Mouse (Mus musculus): ENCODE measurements at regions not wholly inside any gene's neighbourhood (a gene's known extent, or its start where the extent isn't known, plus 50 kb on each side); places are given as distances from the start of the nearest gene placed in this dataset.
A peak's percentile ranks its signal among the peaks of the same experiment; 100 is the strongest.

DNA sequence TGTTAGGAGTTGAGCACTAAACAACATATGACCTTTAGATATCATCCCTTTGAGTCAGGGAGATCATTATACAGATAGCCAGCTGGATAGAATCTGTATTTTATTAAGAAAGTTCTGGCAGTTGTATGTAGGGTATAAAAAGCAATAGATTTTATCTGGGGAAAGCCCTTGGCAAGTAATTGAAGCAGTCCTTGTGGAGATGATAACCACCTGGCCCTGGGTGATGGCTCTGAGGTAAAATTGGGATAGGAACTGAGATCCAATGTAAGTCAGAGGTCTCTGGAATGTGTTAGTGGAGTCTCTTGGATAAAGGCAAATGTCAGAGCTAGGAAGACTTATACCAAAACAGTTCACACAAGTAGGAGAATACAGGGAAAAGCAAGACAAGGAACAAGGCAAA is 1547.0 kb upstream of the Slc10a2 start:
- Histone ChIP-seq H3K4me3 (replicated peaks) (no peak overlapping the region), H3K36me3 (no peaks in the 10 kb centered on the region), H3K4me2 (no peak overlapping the region), H3K27ac (no peak overlapping the region), H3K9me3 (replicated peaks) (no peaks in the 10 kb centered on the region), H3K4me1 (replicated peaks) (no peaks in the 10 kb centered on the region), H3K27me3 (no peaks in the 10 kb centered on the region), H3K9ac (no peak overlapping the region)
- ATAC-seq (ENCODE audit: low read depth) (no peak), DNase-seq (no peak)

GRCm38 (mm10) chr8:6648083-6648482 is 1542.9 kb upstream of the Slc10a2 start:
- H3K4me3 ChIP-seq (replicated peaks): no peak overlapping the region
- H3K9me3 ChIP-seq (replicated peaks): no peaks in the 10 kb centered on the region
- no peak overlapping the region for H3K9ac ChIP-seq
- no peak for ATAC-seq (ENCODE audit: low read depth)
- H3K36me3 ChIP-seq: no peaks in the 10 kb centered on the region
- no peak overlapping the region for H3K27ac ChIP-seq
- no peak overlapping the region for H3K4me2 ChIP-seq
- H3K27me3 ChIP-seq: no peaks in the 10 kb centered on the region
- no peak for DNase-seq
- H3K4me1 ChIP-seq (replicated peaks): no peaks in the 10 kb centered on the region

DNA sequence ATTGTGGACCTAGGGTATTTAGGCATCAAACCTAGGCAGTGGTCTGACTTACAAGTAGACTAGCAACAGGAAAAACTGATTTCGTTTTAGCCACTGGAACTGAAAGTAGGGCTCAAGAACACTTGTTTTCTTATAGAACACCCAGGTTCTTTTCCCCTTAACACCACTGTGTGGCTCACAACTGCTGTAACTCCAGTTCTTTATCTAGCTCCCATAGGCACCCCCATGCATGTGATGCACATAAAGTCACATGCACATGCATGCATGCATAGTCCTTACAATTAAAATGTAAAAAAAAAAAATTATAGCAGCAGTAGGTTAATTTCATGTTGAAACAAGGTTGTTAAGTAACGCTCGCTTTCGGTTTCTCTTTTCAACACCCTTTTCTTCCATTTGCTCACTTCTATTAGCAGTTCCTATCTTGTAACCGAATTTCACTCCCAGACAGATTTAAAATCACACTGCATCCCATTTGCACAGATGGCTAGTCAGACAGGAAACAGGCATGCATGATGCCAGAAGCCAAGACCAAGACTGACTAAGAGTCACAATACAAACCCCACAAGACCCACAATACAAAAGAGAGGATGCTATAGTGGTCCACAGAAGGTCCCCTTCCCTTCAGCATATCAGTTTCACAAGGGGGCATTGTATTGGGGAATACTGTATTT is 1540.3 kb upstream of the Slc10a2 start:
- Histone ChIP-seq H3K9me3 (replicated peaks) (no peaks in the 10 kb centered on the region), H3K4me1 (replicated peaks) (no peaks in the 10 kb centered on the region), H3K4me2 (no peak overlapping the region), H3K27me3 (no peaks in the 10 kb centered on the region), H3K27ac (no peak overlapping the region), H3K4me3 (replicated peaks) (no peak overlapping the region), H3K9ac (no peak overlapping the region), H3K36me3 (no peaks in the 10 kb centered on the region)
- WGBS (ENCODE audit: insufficient replicate concordance): 68% methylated on average over 5 of the region's 5 CpGs
- no peak for DNase-seq
- no peak for ATAC-seq (ENCODE audit: low read depth)

DNA sequence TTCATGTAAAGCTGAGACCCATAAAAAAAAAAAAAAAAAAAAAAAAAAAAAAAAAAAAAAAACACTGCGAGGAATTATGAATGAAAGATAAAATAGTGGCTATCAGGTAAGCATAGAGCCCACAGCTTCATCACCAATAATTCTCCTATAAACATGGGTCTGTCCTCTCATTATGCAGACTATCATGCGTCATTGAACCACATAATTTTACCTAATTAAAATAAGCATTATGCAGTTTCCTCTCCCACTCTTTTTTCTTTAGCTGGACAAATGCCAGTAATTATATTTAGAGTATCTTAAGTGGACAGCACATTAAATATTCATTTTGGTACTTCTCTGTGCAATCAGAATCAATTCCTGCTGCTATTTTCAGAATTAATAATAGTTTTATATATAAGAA is 1539.2 kb upstream of the Slc10a2 start:
- no peak overlapping the region for H3K4me3 ChIP-seq (replicated peaks)
- H3K9ac ChIP-seq: no peak overlapping the region
- DNase-seq (no peak), ATAC-seq (ENCODE audit: low read depth) (no peak)
- no peaks in the 10 kb centered on the region for H3K27me3 ChIP-seq
- no peak overlapping the region for H3K4me2 ChIP-seq
- no peaks in the 10 kb centered on the region for H3K36me3 ChIP-seq
- no peaks in the 10 kb centered on the region for H3K9me3 ChIP-seq (replicated peaks)
- H3K27ac ChIP-seq: no peak overlapping the region
- no peaks in the 10 kb centered on the region for H3K4me1 ChIP-seq (replicated peaks)
- WGBS (ENCODE audit: insufficient replicate concordance): 49% methylated on average over 2 of the region's 2 CpGs

DNA sequence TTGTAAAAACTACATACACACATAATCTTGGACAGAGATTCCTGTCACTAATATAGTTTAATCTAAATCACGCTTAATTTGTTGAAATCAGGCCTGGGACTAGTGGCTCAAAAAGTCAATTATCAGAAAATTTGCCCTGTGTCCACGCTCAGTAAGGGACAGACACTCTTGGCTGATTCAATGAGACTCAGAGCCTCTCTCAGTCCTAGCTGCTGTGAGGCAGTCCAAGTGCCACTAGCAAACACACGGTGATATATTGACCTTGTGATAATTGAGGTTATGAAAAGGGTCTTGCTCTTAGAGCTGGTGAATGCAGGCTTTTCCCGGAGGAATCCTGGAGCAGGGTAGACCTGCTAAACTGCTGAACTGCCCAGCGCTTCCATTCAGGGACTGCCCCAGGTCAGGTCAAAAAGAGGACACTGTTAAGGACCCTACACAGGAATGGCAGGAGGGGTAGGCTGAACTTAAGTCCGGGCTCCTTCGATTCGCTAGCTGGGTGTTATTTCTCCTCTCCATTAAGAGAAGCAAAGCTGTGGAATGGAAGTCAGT is 1521.9 kb upstream of the Slc10a2 start:
- Histone ChIP-seq H3K4me1 (replicated peaks) (no peaks in the 10 kb centered on the region), H3K27ac (no peak overlapping the region), H3K36me3 (no peaks in the 10 kb centered on the region), H3K9me3 (replicated peaks) (no peaks in the 10 kb centered on the region), H3K4me3 (replicated peaks) (no peak overlapping the region), H3K9ac (no peak overlapping the region), H3K4me2 (no peak overlapping the region), H3K27me3 (no peaks in the 10 kb centered on the region)
- DNase-seq (no peak), ATAC-seq (ENCODE audit: low read depth) (no peak)
- 72% methylated on average over 8 of the region's 8 CpGs for whole genome bisulfite sequencing (ENCODE audit: insufficient replicate concordance)

- ATAC-seq (ENCODE audit: low read depth) (no peak), DNase-seq (no peak)
- Histone ChIP-seq H3K27me3 (no peaks in the 10 kb centered on the region), H3K27ac (no peak overlapping the region), H3K9ac (no peak overlapping the region), H3K4me3 (replicated peaks) (no peak overlapping the region), H3K4me1 (replicated peaks) (0 out of 2 replicates have a peak, but pooled peaks cover 3% of the 10 kb centered on the region), H3K9me3 (replicated peaks) (no peaks in the 10 kb centered on the region), H3K4me2 (no peak overlapping the region), H3K36me3 (no peaks in the 10 kb centered on the region)
- WGBS (ENCODE audit: insufficient replicate concordance): 57% methylated on average over 2 of the region's 2 CpGs
Measured at GRCm38 (mm10) chr8:6608891-6609290, 1503.7 kb upstream of the Slc10a2 start.

DNA sequence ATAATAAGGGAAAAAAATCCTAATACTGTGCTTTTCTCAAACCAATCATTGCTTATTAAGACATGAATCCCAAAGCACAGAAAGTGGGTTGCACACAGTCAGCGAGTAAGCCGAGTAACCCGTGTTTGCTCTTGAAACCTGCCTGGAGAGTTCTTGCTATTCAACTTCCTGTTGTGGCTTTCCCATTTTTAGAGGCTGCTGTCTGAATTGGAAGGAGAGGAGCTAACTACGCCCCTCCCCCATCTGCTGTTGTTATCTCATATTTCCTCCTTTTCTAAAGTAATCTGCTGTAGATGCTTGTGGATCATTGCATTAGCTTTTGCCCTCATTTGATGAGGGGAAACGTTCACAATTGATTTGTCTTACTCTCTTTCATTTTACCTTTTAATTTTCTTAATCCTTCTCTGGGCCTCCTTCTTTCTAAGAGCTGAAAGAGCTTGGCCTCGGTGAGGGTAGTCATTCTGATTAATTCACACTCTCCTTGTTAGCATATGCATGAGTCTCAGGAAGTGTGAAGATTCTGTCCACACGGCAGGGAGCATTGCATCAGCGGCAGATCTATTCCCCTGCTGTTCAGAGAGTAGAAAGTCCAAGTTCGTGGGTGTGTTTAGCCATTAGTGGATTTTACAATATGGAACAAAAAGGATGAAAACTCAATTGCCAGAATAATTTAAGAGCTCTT is 1501.8 kb upstream of the Slc10a2 start:
- Histone ChIP-seq H3K9me3 (replicated peaks) (no peaks in the 10 kb centered on the region), H3K27me3 (no peaks in the 10 kb centered on the region), H3K4me2 (0 out of 2 replicates have a peak overlapping the region, but pooled peaks have one; percentile 8), H3K9ac (no peak overlapping the region), H3K36me3 (no peaks in the 10 kb centered on the region), H3K4me1 (replicated peaks) (0 out of 2 replicates have a peak, but pooled peaks cover 3% of the 10 kb centered on the region), H3K27ac (no peak overlapping the region), H3K4me3 (replicated peaks) (no peak overlapping the region)
- WGBS (ENCODE audit: insufficient replicate concordance): 4% methylated on average over 9 of the region's 9 CpGs
- DNase-seq (no peak), ATAC-seq (ENCODE audit: low read depth) (no peak)

DNA sequence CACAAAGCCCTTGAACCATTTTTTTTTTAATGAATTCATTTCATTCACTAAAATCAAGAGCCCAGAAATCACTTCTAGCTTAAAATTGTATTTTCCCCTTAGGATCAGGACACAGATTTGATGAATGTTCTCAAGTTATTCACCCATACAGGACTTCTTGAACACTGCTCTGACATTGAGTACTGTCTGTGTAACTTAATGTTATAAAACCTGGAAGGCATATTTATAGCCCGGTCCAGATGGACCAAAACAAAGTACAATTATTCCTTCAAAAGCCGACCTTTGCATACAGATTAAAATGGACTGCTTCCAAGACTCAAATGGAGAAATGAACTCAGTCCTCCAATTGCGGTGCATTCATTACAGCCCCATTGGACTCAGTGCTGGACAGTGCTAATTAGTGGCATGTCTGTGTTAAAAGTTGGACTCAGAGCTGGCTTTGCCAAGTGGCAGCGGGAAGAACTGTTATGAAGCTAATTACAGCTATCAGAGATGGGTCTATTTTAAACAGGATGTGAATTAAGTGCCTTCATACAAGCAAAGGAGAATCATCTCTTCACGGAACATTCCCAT is 1499.2 kb upstream of the Slc10a2 start:
- no peak for ATAC-seq (ENCODE audit: low read depth)
- WGBS (ENCODE audit: insufficient replicate concordance): 71% methylated on average over 5 of the region's 5 CpGs

DNA sequence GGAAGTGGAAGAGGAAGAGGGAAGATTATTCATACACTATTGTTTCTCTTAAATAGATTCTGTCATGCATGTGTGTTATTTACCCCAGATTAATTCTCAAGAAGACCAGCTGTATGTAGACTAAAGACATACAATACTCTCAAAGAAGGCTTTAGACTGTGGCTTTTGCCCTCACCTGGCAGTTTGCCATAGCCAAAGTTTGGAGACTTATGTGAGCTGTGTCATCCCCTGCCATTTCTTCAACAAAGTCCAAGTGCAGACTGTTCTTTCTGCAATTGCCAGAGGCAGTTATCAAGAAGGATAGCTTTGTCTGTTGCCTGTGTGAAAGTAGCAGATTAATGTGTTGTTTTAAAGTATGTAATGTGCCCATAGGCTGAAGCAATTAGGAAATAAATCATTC is 1485.0 kb upstream of the Slc10a2 start:
- ATAC-seq (ENCODE audit: low read depth): no peak
- Histone ChIP-seq H3K27ac (no peak overlapping the region), H3K9me3 (replicated peaks) (no peaks in the 10 kb centered on the region), H3K4me3 (replicated peaks) (no peak overlapping the region), H3K36me3 (no peaks in the 10 kb centered on the region), H3K27me3 (no peaks in the 10 kb centered on the region), H3K4me1 (replicated peaks) (no peaks in the 10 kb centered on the region), H3K9ac (no peak overlapping the region), H3K4me2 (no peak overlapping the region)
- no peak for DNase-seq

More for the DNA sequence above, 1499.2 kb upstream of the Slc10a2 start:
- no peaks in the 10 kb centered on the region for H3K36me3 ChIP-seq
- DNase-seq: no peak
- H3K27ac ChIP-seq: no peak overlapping the region
- H3K4me2 ChIP-seq: no peak overlapping the region
- H3K27me3 ChIP-seq: no peaks in the 10 kb centered on the region
- H3K9me3 ChIP-seq (replicated peaks): no peaks in the 10 kb centered on the region
- H3K9ac ChIP-seq: no peak overlapping the region
- 0 out of 2 replicates have a peak, but pooled peaks cover 3% of the 10 kb centered on the region for H3K4me1 ChIP-seq (replicated peaks)
- H3K4me3 ChIP-seq (replicated peaks): no peak overlapping the region

DNA sequence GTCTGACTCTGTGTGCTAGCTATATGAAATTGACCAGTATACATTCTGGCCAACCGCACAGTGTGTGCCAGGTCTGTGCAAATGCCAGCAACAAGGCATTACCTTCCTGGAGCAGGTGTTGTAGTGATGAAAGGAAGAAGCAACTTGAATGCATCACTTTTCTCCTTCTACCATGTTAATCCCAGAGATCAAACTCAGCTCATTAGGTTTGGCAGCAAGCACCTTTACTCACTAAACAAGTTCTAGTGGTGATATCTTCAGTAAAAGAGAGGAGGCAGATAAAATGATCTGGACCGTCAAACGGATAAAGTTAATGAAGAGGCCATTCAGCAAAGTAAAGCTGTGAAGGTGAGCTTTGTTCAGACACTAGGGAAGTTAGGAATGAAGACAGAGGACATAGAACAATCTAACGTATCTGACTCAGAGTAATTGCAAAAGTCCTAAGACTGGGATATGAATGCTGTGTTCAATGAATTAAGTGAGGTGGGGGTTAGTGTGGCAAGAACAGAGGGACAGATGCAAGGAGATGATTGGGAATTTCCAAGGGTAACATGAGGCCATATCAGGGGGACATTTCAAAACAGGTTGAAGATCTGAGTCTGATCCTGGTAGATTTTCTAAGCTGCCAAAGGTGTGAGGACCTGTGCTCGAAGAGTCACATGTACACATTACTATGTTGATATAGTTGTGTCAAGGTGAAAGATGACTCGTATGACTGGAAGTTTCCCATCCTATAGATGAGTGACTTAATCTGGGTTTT is 1478.4 kb upstream of the Slc10a2 start:
- H3K4me3 ChIP-seq (replicated peaks): no peak overlapping the region
- H3K36me3 ChIP-seq: no peaks in the 10 kb centered on the region
- H3K9me3 ChIP-seq (replicated peaks): no peaks in the 10 kb centered on the region
- DNase-seq: no peak
- 70% methylated on average over 6 of the region's 6 CpGs for WGBS (ENCODE audit: insufficient replicate concordance)
- no peak overlapping the region for H3K27ac ChIP-seq
- no peaks in the 10 kb centered on the region for H3K4me1 ChIP-seq (replicated peaks)
- H3K4me2 ChIP-seq: no peak overlapping the region
- no peak for ATAC-seq (ENCODE audit: low read depth)
- no peaks in the 10 kb centered on the region for H3K27me3 ChIP-seq
- no peak overlapping the region for H3K9ac ChIP-seq

DNA sequence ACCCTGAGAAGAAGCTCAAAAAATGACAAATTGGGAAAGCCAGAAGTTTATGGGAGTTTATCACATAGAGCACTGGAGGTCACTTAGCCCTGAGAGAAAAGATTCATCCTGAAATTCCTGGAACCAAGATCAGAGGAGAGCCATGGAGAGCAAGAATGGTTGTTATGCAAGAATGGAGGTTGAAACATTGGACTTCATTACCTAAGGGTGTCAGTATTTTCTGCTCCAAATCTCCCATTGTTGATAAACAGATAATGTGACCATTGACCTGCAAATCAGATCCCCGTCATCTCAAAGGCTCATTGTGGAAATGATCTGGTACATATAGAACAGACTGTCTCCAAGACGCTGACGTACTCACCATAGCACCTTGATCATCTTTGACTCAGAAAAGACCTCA is 1477.6 kb upstream of the Slc10a2 start:
- H3K4me2 ChIP-seq: no peak overlapping the region
- no peak overlapping the region for H3K4me3 ChIP-seq (replicated peaks)
- H3K27ac ChIP-seq: no peak overlapping the region
- H3K27me3 ChIP-seq: no peaks in the 10 kb centered on the region
- DNase-seq (no peak), ATAC-seq (ENCODE audit: low read depth) (no peak)
- no peaks in the 10 kb centered on the region for H3K4me1 ChIP-seq (replicated peaks)
- H3K9me3 ChIP-seq (replicated peaks): no peaks in the 10 kb centered on the region
- 70% methylated on average over 3 of the region's 3 CpGs for WGBS (ENCODE audit: insufficient replicate concordance)
- no peaks in the 10 kb centered on the region for H3K36me3 ChIP-seq
- H3K9ac ChIP-seq: no peak overlapping the region
